Mouse (Mus musculus) lung, embryonic 14.5 days (tissue): ENCODE data around the gene Nprl3. TPM values are rescaled to one million over a fixed set of nuclear protein-coding genes. Genes with fewer than 3 reads are reported as not detected.

Source experiments
- ATAC-seq: fragments of 200-750 bp; cut with Nextera tagmentation; 2 replicates; pipeline ENCODE4 v1.8.0; 2017; ENCODE audit warnings: mild to moderate bottlenecking, moderate TSS enrichment, moderate library complexity; ENCODE audit not compliant: insufficient read depth
- DNase-seq: peaks from one replicate; pipeline ENCODE4 v3.0.0-alpha.2; 2015
- H3K27ac ChIP-seq: fragments of 300-500 bp; sonication (generic); 2 replicates; pipeline ENCODE4 v1.5.1; 2014; ENCODE audit warnings: low read depth, mild to moderate bottlenecking, moderate library complexity
- H3K27me3 ChIP-seq: fragments of 300-500 bp; sonication (generic); 2 replicates; pipeline ENCODE4 v1.6.1; 2014; ENCODE audit warnings: low read length, control low read depth; ENCODE audit not compliant: insufficient read depth
- H3K36me3 ChIP-seq: fragments of 300-500 bp; sonication (generic); 2 replicates; pipeline ENCODE4 v1.6.1; 2014; ENCODE audit warnings: control low read depth; ENCODE audit not compliant: insufficient read depth
- H3K4me1 ChIP-seq: fragments of 300-500 bp; sonication (generic); 2 replicates; pipeline ENCODE4 v1.6.1; 2014; ENCODE audit warnings: antibody characterized with exemption, control low read depth; ENCODE audit not compliant: insufficient read depth
- H3K4me2 ChIP-seq: fragments of 300-500 bp; sonication (generic); 2 replicates; pipeline ENCODE4 v1.6.1; 2014; ENCODE audit warnings: mild to moderate bottlenecking
- H3K4me3 ChIP-seq: fragments of 300-500 bp; sonication (generic); 2 replicates; pipeline ENCODE4 v1.5.1; 2014; ENCODE audit warnings: low read depth, low read length
- H3K9ac ChIP-seq: fragments of 300-500 bp; sonication (generic); 2 replicates; pipeline ENCODE4 v1.6.1; 2014
- H3K9me3 ChIP-seq: fragments of 300-500 bp; sonication (generic); 2 replicates; pipeline ENCODE4 v1.6.1; 2016; ENCODE audit warnings: low read depth, low read length, control low read depth
- CTCF ChIP-seq: IDR thresholded peaks from 2 replicates; pipeline ENCODE4 v1.5.1; 2016; ENCODE audit warnings: antibody characterized with exemption, low read depth
- WGBS: fragments of 180-500 bp; shearing (Covaris S2); extraction: QIAGEN DNeasy Blood & Tissue Kit; methylation state at CpG from one replicate; pipeline ENCODE4 v1.1.7; 2014; 5-methylcytosine and 5-hydroxymethylcytosine counted together
- polyA plus RNA-seq: library from polyadenylated mRNA; unstranded; fragments of >200 nt; fragmentation: Nextera tagmentation; extraction: Ambion mirVana; gene quantifications from 2 replicates; pipeline ENCODE4 v1.2.1, GENCODE M21; 2014

Nprl3 gene
- polyA plus RNA-seq, 1 experiment from 2014 or later = 44.0 TPM

- H3K9ac ChIP-seq = no peak overlapping the region
- ATAC-seq = no peak
- no peak for TF ChIP-seq CTCF
Measured at GRCm38 (mm10) chr11:32199230-32199629, 68.3 kb downstream of the Nprl3 start.

GRCm38 (mm10) chr11:32198256-32198955 is 69.1 kb downstream of the Nprl3 start:
- Histone ChIP-seq H3K4me3 (no peak overlapping the region), H3K9ac (no peak overlapping the region), H3K36me3 (no peaks in the 10 kb centered on the region), H3K4me1 (no peaks in the 10 kb centered on the region), H3K27ac (no peak overlapping the region), H3K4me2 (no peak overlapping the region), H3K9me3 (no peaks in the 10 kb centered on the region), H3K27me3 (no peaks in the 10 kb centered on the region)
- TF ChIP-seq CTCF = no peak
- ATAC-seq = no peak
- DNase-seq = no peak
- WGBS = 67% methylated on average over 14 of the region's 14 CpGs

More at GRCm38 (mm10) chr11:32199230-32199629, 68.3 kb downstream of the Nprl3 start:
- no peaks in the 10 kb centered on the region for H3K4me1 ChIP-seq
- no peak for DNase-seq
- no peak overlapping the region for H3K27ac ChIP-seq
- no peaks in the 10 kb centered on the region for H3K36me3 ChIP-seq
- no peaks in the 10 kb centered on the region for H3K27me3 ChIP-seq
- 47% methylated on average over 6 of the region's 6 CpGs for WGBS
- no peak overlapping the region for H3K4me3 ChIP-seq
- no peak overlapping the region for H3K4me2 ChIP-seq
- H3K9me3 ChIP-seq = no peaks in the 10 kb centered on the region

GRCm38 (mm10) chr11:32197766-32198165 is 69.7 kb downstream of the Nprl3 start:
- ATAC-seq = no peak
- WGBS = 34% methylated on average over 3 of the region's 3 CpGs
- H3K4me2 ChIP-seq = no peak overlapping the region
- no peaks in the 10 kb centered on the region for H3K9me3 ChIP-seq
- DNase-seq = no peak
- H3K4me3 ChIP-seq = no peak overlapping the region
- H3K9ac ChIP-seq = no peak overlapping the region
- no peak for TF ChIP-seq CTCF
- no peak overlapping the region for H3K27ac ChIP-seq
- no peaks in the 10 kb centered on the region for H3K36me3 ChIP-seq
- H3K4me1 ChIP-seq = no peaks in the 10 kb centered on the region
- no peaks in the 10 kb centered on the region for H3K27me3 ChIP-seq

GRCm38 (mm10) chr11:32196727-32197126 is 70.8 kb downstream of the Nprl3 start:
- no peaks in the 10 kb centered on the region for H3K27me3 ChIP-seq
- WGBS = 68% methylated on average over 6 of the region's 6 CpGs
- DNase-seq (no peak), ATAC-seq (no peak)
- no peak overlapping the region for H3K4me2 ChIP-seq
- H3K27ac ChIP-seq = no peak overlapping the region
- TF ChIP-seq CTCF = no peak
- H3K4me1 ChIP-seq = no peaks in the 10 kb centered on the region
- H3K36me3 ChIP-seq = no peaks in the 10 kb centered on the region
- no peak overlapping the region for H3K9ac ChIP-seq
- no peaks in the 10 kb centered on the region for H3K9me3 ChIP-seq
- H3K4me3 ChIP-seq = no peak overlapping the region

- no peaks in the 10 kb centered on the region for H3K27me3 ChIP-seq
- H3K4me2 ChIP-seq = no peak overlapping the region
- H3K27ac ChIP-seq = no peak overlapping the region
- no peaks in the 10 kb centered on the region for H3K9me3 ChIP-seq
- WGBS = 35% methylated on average over 11 of the region's 11 CpGs
- no peaks in the 10 kb centered on the region for H3K36me3 ChIP-seq
- no peak overlapping the region for H3K4me3 ChIP-seq
- no peak overlapping the region for H3K9ac ChIP-seq
- TF ChIP-seq CTCF = no peak
- H3K4me1 ChIP-seq = no peaks in the 10 kb centered on the region
- DNase-seq = no peak
- ATAC-seq = no peak
Measured at GRCm38 (mm10) chr11:32195867-32196540, 71.5 kb downstream of the Nprl3 start.

GRCm38 (mm10) chr11:32194626-32195025 is 72.9 kb downstream of the Nprl3 start:
- DNase-seq (no peak), ATAC-seq (no peak)
- Histone ChIP-seq H3K4me3 (no peak overlapping the region), H3K9me3 (no peaks in the 10 kb centered on the region), H3K4me1 (0 out of 2 replicates have a peak, but pooled peaks cover 4% of the 10 kb centered on the region), H3K4me2 (no peak overlapping the region), H3K36me3 (no peaks in the 10 kb centered on the region), H3K9ac (no peak overlapping the region), H3K27me3 (no peaks in the 10 kb centered on the region), H3K27ac (no peak overlapping the region)
- 79% methylated on average over 5 of the region's 5 CpGs for WGBS
- no peak for TF ChIP-seq CTCF

GRCm38 (mm10) chr11:32194086-32194485 is 73.4 kb downstream of the Nprl3 start:
- no peak overlapping the region for H3K9ac ChIP-seq
- no peak overlapping the region for H3K4me2 ChIP-seq
- H3K27me3 ChIP-seq = no peaks in the 10 kb centered on the region
- H3K4me1 ChIP-seq = 0 out of 2 replicates have a peak, but pooled peaks cover 4% of the 10 kb centered on the region
- H3K36me3 ChIP-seq = no peaks in the 10 kb centered on the region
- DNase-seq (no peak), ATAC-seq (no peak)
- H3K4me3 ChIP-seq = no peak overlapping the region
- 68% methylated on average over 10 of the region's 10 CpGs for WGBS
- no peak overlapping the region for H3K27ac ChIP-seq
- TF ChIP-seq CTCF = no peak
- H3K9me3 ChIP-seq = no peaks in the 10 kb centered on the region
